In the genomic region with DNA sequence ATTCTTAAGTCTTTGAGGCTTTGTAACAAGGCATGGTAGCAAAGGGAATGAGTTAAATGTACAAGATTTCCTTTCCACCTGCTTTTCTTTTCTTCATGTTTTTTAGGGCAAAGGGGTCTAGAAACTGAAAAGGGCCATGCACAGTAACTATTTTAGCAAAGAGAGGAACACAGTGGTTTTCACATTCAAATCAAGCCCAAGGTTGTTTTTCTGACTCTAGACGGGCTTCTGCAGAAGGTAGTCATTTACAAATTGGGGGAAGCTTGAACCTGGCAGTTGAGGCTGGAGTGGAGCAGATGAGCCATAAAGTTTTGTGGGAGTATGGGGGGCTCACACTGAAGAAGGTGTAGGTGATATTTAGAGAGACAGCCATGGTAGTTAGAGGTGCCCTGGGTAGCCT, we compare ENCODE assay signal across 24 mouse cellular contexts.
DNase-seq lines count a peak whose midpoint lies in the region; TF ChIP-seq lines count a peak whose summit lies in the region.
"Had no signal": no experiment of that assay in that cellular context is flagged by ENCODE, and none has a peak within 500 bp of the region (broad histone marks: within the 10 kb centered on the region; RNA-seq: fewer than 3 reads in every experiment).

No protein-coding gene starts in this region.

- no peak; the same call in 1 of the 2 replicates for TF ChIP-seq RAD21 in CH12.LX (IDR thresholded peaks at IDR 0.05; ENCODE audit: low read depth, low read length)

- peak overlapping the region; percentile 79; the same call in 1 of the 2 replicates for H3K9ac ChIP-seq in CH12.LX (ENCODE audit: insufficient read depth, low read depth)
- H3K9ac ChIP-seq: embryonic facial prominence, embryonic 13.5 days; embryonic facial prominence, embryonic 15.5 days; forebrain, embryonic 12.5 days had no signal

- H3K4me3 ChIP-seq in spleen, adult 2 months (ENCODE audit: extremely low read depth, insufficient read depth, insufficient read length), result no peak overlapping the region
- H3K4me3 ChIP-seq in CH12.LX (replicated peaks in 1 of 3; ENCODE audit: low read depth in 2 of 3, low read length in 2 of 3, poor library complexity in 1 of 3), result no peak overlapping the region
- no peak overlapping the region for H3K4me3 ChIP-seq in small intestine, adult 2 months (ENCODE audit: low read depth, low read length)
- H3K4me3 ChIP-seq: embryonic facial prominence, embryonic 13.5 days; embryonic facial prominence, embryonic 15.5 days; erythroblast, embryonic 14.5 days; forebrain, embryonic 10.5 days; forebrain, embryonic 12.5 days had no signal

- TF ChIP-seq EP300 in CH12.LX (IDR thresholded peaks at IDR 0.05; ENCODE audit: low read length), result peak; percentile 73; the same call in 1 of the 2 replicates

- no peaks in the 10 kb centered on the region for H3K9me3 ChIP-seq in CH12.LX (replicated peaks; ENCODE audit: low read length)
- H3K9me3 ChIP-seq: embryonic facial prominence, embryonic 13.5 days; embryonic facial prominence, embryonic 15.5 days; forebrain, embryonic 10.5 days; forebrain, embryonic 12.5 days had no signal

- H3K4me1 ChIP-seq in spleen, adult 2 months (ENCODE audit: control insufficient read depth, insufficient read depth, insufficient read length), result peaks cover 8% of the 10 kb centered on the region
- peaks cover 31 to 74% of the 10 kb centered on the region in 2 experiments for H3K4me1 ChIP-seq in CH12.LX (ENCODE audit: control insufficient read depth in 1 of 2, insufficient read depth in 2 of 2)
- H3K4me1 ChIP-seq in small intestine, adult 2 months (ENCODE audit: control insufficient read depth, insufficient read depth, insufficient read length, low read length), result no peaks in the 10 kb centered on the region
- H3K4me1 ChIP-seq: embryonic facial prominence, embryonic 13.5 days; embryonic facial prominence, embryonic 15.5 days; forebrain, embryonic 10.5 days had no signal

- WGBS in spleen, adult 2 months, result 24% methylated on average over 1 of the region's 1 CpGs
- WGBS in small intestine, adult 2 months, result 89% methylated on average over 1 of the region's 1 CpGs

- H3K27ac ChIP-seq in spleen, adult 2 months (ENCODE audit: insufficient read depth, low read length), result peak overlapping the region; percentile 76
- peak overlapping the region; percentile 99 for H3K27ac ChIP-seq in CH12.LX (ENCODE audit: insufficient read depth, low read depth)
- 0 out of 2 replicates have a peak overlapping the region, but pooled peaks have one; percentile 16 for H3K27ac ChIP-seq in small intestine, adult 2 months (ENCODE audit: insufficient read depth, low read depth, low read length)
- H3K27ac ChIP-seq: embryonic facial prominence, embryonic 13.5 days; embryonic facial prominence, embryonic 15.5 days; forebrain, embryonic 10.5 days; forebrain, embryonic 12.5 days had no signal

- TF ChIP-seq CTCF in spleen, adult 2 months (IDR thresholded peaks at IDR 0.05; ENCODE audit: extremely low read depth, insufficient read depth, insufficient read length, insufficient replicate concordance), result no peak
- TF ChIP-seq CTCF in CH12.LX (conservative IDR thresholded peaks at IDR 0.05 in 1 of 2, IDR thresholded peaks at IDR 0.05 in 1 of 2; ENCODE audit: low read depth in 2 of 2, low read length in 2 of 2), result no peak
- TF ChIP-seq CTCF in small intestine, adult 2 months (IDR thresholded peaks at IDR 0.05; ENCODE audit: extremely low read depth, insufficient read length, insufficient replicate concordance, low read depth, low read length), result no peak

- DNase-seq in spleen, adult 2 months (ENCODE audit: low read depth in 1 of 2, low spot score in 2 of 2), result no peak
- DNase-seq in spleen, postnatal 14 days (ENCODE audit: low spot score in 2 of 2), result no peak
- DNase-seq in A20 (ENCODE audit: low read depth, low spot score), result peak; percentile 33
- DNase-seq in CH12.LX (ENCODE audit: extremely low read depth), result peak; percentile 63
- DNase-seq in layer of hippocampus, adult 11-12 months (ENCODE audit: low spot score), result no peak
- DNase-seq in lung, adult 18-20 months, result no peak
- DNase-seq: adrenal gland, adult 8-10 months; adrenal gland, postnatal 14 days; adrenal gland, postnatal 36 days; B cell, adult 2 months; cerebellum, adult 11 months; cerebellum, adult 18-20 months; cerebellum, adult 8-10 months; cerebellum, adult 9-11 months; cerebellum, postnatal 14 days; cerebellum, postnatal 36 days; embryo, embryonic 11 days had no signal

- in situ Hi-C loops in CH12.LX (cut with MboI; ENCODE audit: low pct_ligation_motif_present, low pct_unique_long_range_greater_than_20kb, low sequenced_read_pairs), result loop anchor here (25.0 kb wide), 1 partner anchor 243 kb away; a partner anchor contains a TSS

- TF ChIP-seq POLR2A in spleen, adult 2 months (IDR thresholded peaks at IDR 0.05; ENCODE audit: low read depth, low read length), result no peak
- TF ChIP-seq POLR2A in CH12.LX (IDR thresholded peaks at IDR 0.05; ENCODE audit: low read depth, low read length), result no peak
- no peak for TF ChIP-seq POLR2A in small intestine, adult 2 months (IDR thresholded peaks at IDR 0.05; ENCODE audit: low read depth, low read length)

- peaks cover 23% of the 10 kb centered on the region for H3K79me2 ChIP-seq in CH12.LX (replicated peaks; ENCODE audit: control insufficient read depth, extremely low read depth, insufficient read depth, poor library complexity, severe bottlenecking)

- H3K36me3 ChIP-seq in spleen, adult 2 months (ENCODE audit: control insufficient read depth, insufficient read depth, low read length), result no peaks in the 10 kb centered on the region
- no peaks in the 10 kb centered on the region for H3K36me3 ChIP-seq in CH12.LX (replicated peaks in 1 of 2; ENCODE audit: control insufficient read depth in 1 of 2, insufficient read depth in 1 of 2, low read length in 1 of 2)
- H3K36me3 ChIP-seq in small intestine, adult 2 months (ENCODE audit: control insufficient read depth, insufficient read depth, low read length), result no peaks in the 10 kb centered on the region
- H3K36me3 ChIP-seq: embryonic facial prominence, embryonic 13.5 days; embryonic facial prominence, embryonic 15.5 days; forebrain, embryonic 10.5 days; forebrain, embryonic 12.5 days had no signal

- no peaks in the 10 kb centered on the region for H3K27me3 ChIP-seq in spleen, adult 2 months (ENCODE audit: control insufficient read depth, insufficient read depth, low read length)
- H3K27me3 ChIP-seq in CH12.LX (replicated peaks), result no peaks in the 10 kb centered on the region
- no peaks in the 10 kb centered on the region for H3K27me3 ChIP-seq in small intestine, adult 2 months (ENCODE audit: control insufficient read depth, insufficient read depth, low read length)
- H3K27me3 ChIP-seq: embryonic facial prominence, embryonic 13.5 days; embryonic facial prominence, embryonic 15.5 days; forebrain, embryonic 12.5 days; Patski had no signal

- H3K4me2 ChIP-seq in CH12.LX (ENCODE audit: insufficient read depth, low read depth, poor library complexity, severe bottlenecking), result peak overlapping the region; percentile 73
- H3K4me2 ChIP-seq: embryonic facial prominence, embryonic 13.5 days; embryonic facial prominence, embryonic 15.5 days; forebrain, embryonic 12.5 days had no signal

- dilution Hi-C loops in CH12.LX (cut with MboI; ENCODE audit: extremely low pct_ligation_motif_present, extremely low pct_unique_long_range_greater_than_20kb, low sequenced_read_pairs), result no loop called here

TF ChIP-seq in CH12.LX, 34 proteins besides CTCF, POLR2A, EP300 and RAD21:
- peak; percentile 64 for TF ChIP-seq IRF4 (IDR thresholded peaks at IDR 0.05; ENCODE audit: low read depth, low read length)
- TF ChIP-seq MAX (IDR thresholded peaks at IDR 0.05; ENCODE audit: low read length), result no peak
- TF ChIP-seq NELFE (IDR thresholded peaks at IDR 0.05; ENCODE audit: low read depth, low read length), result no peak
- peak; percentile 54 for TF ChIP-seq ETS1 (conservative IDR thresholded peaks at IDR 0.05; ENCODE audit: low read depth, low read length)
- TF ChIP-seq TCF12 (IDR thresholded peaks at IDR 0.05; ENCODE audit: low read depth, low read length), result peak; percentile 57
- TF ChIP-seq JUND (conservative IDR thresholded peaks at IDR 0.05; ENCODE audit: low read depth, low read length), result peak; percentile 64; the same call in 1 of the 2 replicates
- no peak for TF ChIP-seq SIN3A (IDR thresholded peaks at IDR 0.05; ENCODE audit: low read length)
- peak; percentile 91 for TF ChIP-seq MEF2A (IDR thresholded peaks at IDR 0.05; ENCODE audit: borderline replicate concordance, low read depth, low read length)
- 0 out of 2 replicates have a peak, but pooled peaks have one; percentile 26 for TF ChIP-seq TBP (conservative IDR thresholded peaks at IDR 0.05; ENCODE audit: low read depth, low read length)
- no peak for TF ChIP-seq KAT2A (IDR thresholded peaks at IDR 0.05; ENCODE audit: insufficient replicate concordance, low read length)
- TF ChIP-seq MYC (IDR thresholded peaks at IDR 0.05; ENCODE audit: low read depth, low read length), result peak; percentile 75; the same call in 1 of the 2 replicates
- TF ChIP-seq MAZ (IDR thresholded peaks at IDR 0.05; ENCODE audit: low read depth, low read length), result no peak
- TF ChIP-seq MAFK (IDR thresholded peaks at IDR 0.05; ENCODE audit: insufficient replicate concordance, low read length), result 0 out of 2 replicates have a peak, but pooled peaks have one; percentile 41
- peak; percentile 40; the same call in 1 of the 2 replicates for TF ChIP-seq BHLHE40 (IDR thresholded peaks at IDR 0.05; ENCODE audit: low read depth, low read length)

Comparison
In these comparisons a context has a peak if more than half of its experiments do, and no peak if none do; other contexts are left out.
1. DNase-seq: peak in A20 (single experiment) and CH12.LX (single experiment); none in spleen, adult 2 months (0 of 2), spleen, postnatal 14 days (0 of 2), layer of hippocampus, adult 11-12 months (single experiment) and lung, adult 18-20 months (0 of 2).
2. H3K27ac ChIP-seq: peak in every context shown above with its lines; median percentile 99 in CH12.LX; 76 in spleen, adult 2 months; 16 in small intestine, adult 2 months.